Mouse (Mus musculus): ENCODE data around the gene Cpox.
A peak's percentile ranks its signal among the peaks of the same experiment; 100 is the strongest.

Cpox gene

GRCm38 (mm10) chr16:58700816-58701424 lies 30.8 kb downstream of the Cpox start:
- DNase-seq (ENCODE audit: low spot score) = no peak

GRCm38 (mm10) chr16:58701779-58702178 lies 31.7 kb downstream of the Cpox start:
- no peak for DNase-seq (ENCODE audit: low spot score)

GRCm38 (mm10) chr16:58702329-58702932 lies 32.3 kb downstream of the Cpox start:
- no peak for DNase-seq (ENCODE audit: low spot score)

- no peak for DNase-seq (ENCODE audit: low spot score)
These were observed 33.5 kb downstream of the Cpox start for GRCm38 (mm10) chr16:58703382-58704124.

GRCm38 (mm10) chr16:58704999-58705398 lies 34.9 kb downstream of the Cpox start:
- DNase-seq (ENCODE audit: low spot score) = no peak

- no peak for DNase-seq (ENCODE audit: low spot score)
These were observed 37.3 kb downstream of the Cpox start for GRCm38 (mm10) chr16:58707276-58707905.

GRCm38 (mm10) chr16:58708601-58709475 lies 38.7 kb downstream of the Cpox start:
- no peak for DNase-seq (ENCODE audit: low spot score)

GRCm38 (mm10) chr16:58709536-58709935 lies 39.4 kb downstream of the Cpox start:
- no peak for DNase-seq (ENCODE audit: low spot score)

GRCm38 (mm10) chr16:58712221-58712620 lies 42.1 kb downstream of the Cpox start:
- no peak for DNase-seq (ENCODE audit: low spot score)

- no peak for DNase-seq (ENCODE audit: low spot score)
These were observed 43.0 kb downstream of the Cpox start for GRCm38 (mm10) chr16:58713128-58713527.

GRCm38 (mm10) chr16:58715018-58715417 lies 44.9 kb downstream of the Cpox start:
- DNase-seq (ENCODE audit: low spot score) = no peak

GRCm38 (mm10) chr16:58718666-58719120 lies 48.6 kb downstream of the Cpox start, which contains the start of gene Gpr15:
Gpr15 (minus strand) TSS chr16:58719070.
- no peak for DNase-seq (ENCODE audit: low spot score)

GRCm38 (mm10) chr16:58722292-58722691 lies 52.2 kb downstream of the Cpox start:
- no peak for DNase-seq (ENCODE audit: low spot score)

- DNase-seq (ENCODE audit: low spot score) = no peak
These were observed 56.8 kb downstream of the Cpox start for GRCm38 (mm10) chr16:58726680-58727476.

- peak; percentile 98 for DNase-seq (ENCODE audit: low spot score)
These were observed 57.5 kb downstream of the Cpox start, which contains the start of gene Cldnd1 for GRCm38 (mm10) chr16:58727477-58728131. Cldnd1 (plus strand) TSS chr16:58727910.

GRCm38 (mm10) chr16:58728176-58728671 lies 58.1 kb downstream of the Cpox start:
- peak; percentile 78 for DNase-seq (ENCODE audit: low spot score)

- no peak for DNase-seq (ENCODE audit: low spot score)
These were observed 68.1 kb downstream of the Cpox start for GRCm38 (mm10) chr16:58738205-58738604.

- no peak for DNase-seq (ENCODE audit: low spot score)
These were observed 68.7 kb downstream of the Cpox start for GRCm38 (mm10) chr16:58738800-58739199.

GRCm38 (mm10) chr16:58740751-58741150 lies 70.7 kb downstream of the Cpox start:
- no peak for DNase-seq (ENCODE audit: low spot score)

GRCm38 (mm10) chr16:58746715-58747114 lies 76.6 kb downstream of the Cpox start:
- no peak for DNase-seq (ENCODE audit: low spot score)

Data from adipocyte (in vitro differentiated cells).